Mouse (Mus musculus) midbrain, embryonic 11.5 days (tissue): ENCODE results near the gene Olfr1555-ps1. TPM values are rescaled to one million over a fixed set of nuclear protein-coding genes. Genes with fewer than 3 reads are reported as not detected.
"Not testable (repeated sequence)": the region's sequence is repeated elsewhere in the genome, so short reads cannot be mapped to it uniquely, and the experiment has no call there.

ENCODE experiments used
- ATAC-seq: fragments of 200-750 bp; cut with Nextera tagmentation; 2 replicates; pipeline ENCODE4 v1.8.0; 2017; ENCODE audit warnings: moderate TSS enrichment, moderate library complexity; ENCODE audit not compliant: low FRiP score
- DNase-seq: peaks from one replicate; pipeline ENCODE4 v3.0.0; 2015; ENCODE audit warnings: low spot score; ENCODE audit errors: missing footprints
- H3K27ac ChIP-seq: fragments of 300-500 bp; sonication (generic); 2 replicates; pipeline ENCODE4 v1.5.1; 2014; ENCODE audit warnings: low read depth, low read length
- H3K27me3 ChIP-seq: fragments of 300-500 bp; sonication (generic); 2 replicates; pipeline ENCODE4 v1.6.1; 2014; ENCODE audit warnings: mild to moderate bottlenecking, low read length, moderate library complexity, mixed read lengths; ENCODE audit not compliant: control insufficient read depth, insufficient read depth
- H3K36me3 ChIP-seq: fragments of 300-500 bp; sonication (generic); 2 replicates; pipeline ENCODE4 v1.6.1; 2014; ENCODE audit warnings: mild to moderate bottlenecking, low read length, moderate library complexity, mixed read lengths; ENCODE audit not compliant: control insufficient read depth, insufficient read depth
- H3K4me1 ChIP-seq: fragments of 300-500 bp; sonication (generic); 2 replicates; pipeline ENCODE4 v1.6.1; 2014; ENCODE audit warnings: low read length; ENCODE audit not compliant: control insufficient read depth, insufficient read depth
- H3K4me2 ChIP-seq: fragments of 300-500 bp; sonication (generic); 2 replicates; pipeline ENCODE4 v1.6.1; 2014; ENCODE audit warnings: mild to moderate bottlenecking, moderate library complexity
- H3K4me3 ChIP-seq: fragments of 300-500 bp; sonication (generic); 2 replicates; pipeline ENCODE4 v1.5.1; 2014; ENCODE audit warnings: low read depth, low read length
- H3K9ac ChIP-seq: fragments of 300-500 bp; sonication (generic); 2 replicates; pipeline ENCODE4 v1.6.1; 2014; ENCODE audit warnings: low read length
- H3K9me3 ChIP-seq: fragments of 300-500 bp; sonication (generic); 2 replicates; pipeline ENCODE4 v1.6.1; 2016; ENCODE audit warnings: low read length; ENCODE audit not compliant: control insufficient read depth
- WGBS: fragments of 180-500 bp; shearing (Covaris S2); extraction: QIAGEN DNeasy Blood & Tissue Kit; methylation state at CpG from one replicate; pipeline ENCODE4 v1.1.7; 2014; 5-methylcytosine and 5-hydroxymethylcytosine counted together
- polyA plus RNA-seq: library from polyadenylated mRNA; unstranded; fragments of >200 nt; fragmentation: Nextera tagmentation; extraction: Ambion mirVana; gene quantifications from 2 replicates; pipeline ENCODE4 v1.2.1, GENCODE M21; 2014

Gene Olfr1555-ps1
- polyA plus RNA-seq = not detected in 2 replicates

GRCm38 (mm10) chr19:12170062-12170599 is at the start of gene Olfr1555-ps1:
Olfr1555-ps1 (minus strand) TSS chr19:12170112.
- ATAC-seq, H3K27ac ChIP-seq, H3K9me3 ChIP-seq, H3K27me3 ChIP-seq, H3K4me3 ChIP-seq, H3K4me1 ChIP-seq, H3K9ac ChIP-seq, H3K4me2 ChIP-seq, H3K36me3 ChIP-seq, DNase-seq: not testable (repeated sequence)
- WGBS = 75% methylated on average over 1 of the region's 1 CpGs

GRCm38 (mm10) chr19:12200334-12200733 is 30.4 kb upstream of the Olfr1555-ps1 start, which contains the start of gene Olfr1431:
Olfr1431 (plus strand) TSS chr19:12200634.
- H3K9me3 ChIP-seq = no peaks in the 10 kb centered on the region
- no peaks in the 10 kb centered on the region for H3K4me1 ChIP-seq
- 86% methylated on average over 1 of the region's 1 CpGs for WGBS
- H3K27ac ChIP-seq = no peak within 1 kb of the TSS
- H3K9ac ChIP-seq = no peak within 1 kb of the TSS
- no peaks in the 10 kb centered on the region for H3K36me3 ChIP-seq
- ATAC-seq (no peak), DNase-seq (no peak)
- no peaks in the 10 kb centered on the region for H3K27me3 ChIP-seq
- H3K4me3 ChIP-seq = no peak within 1 kb of the TSS
- H3K4me2 ChIP-seq = no peak within 1 kb of the TSS

GRCm38 (mm10) chr19:12199076-12199475 is 29.2 kb upstream of the Olfr1555-ps1 start:
- not testable (repeated sequence) for H3K4me1 ChIP-seq, H3K9ac ChIP-seq, H3K4me2 ChIP-seq, DNase-seq, H3K36me3 ChIP-seq, H3K9me3 ChIP-seq, ATAC-seq, H3K27ac ChIP-seq, H3K27me3 ChIP-seq, H3K4me3 ChIP-seq
- 73% methylated on average over 4 of the region's 4 CpGs for WGBS

- not testable (repeated sequence) for H3K4me1 ChIP-seq, H3K9ac ChIP-seq, H3K27ac ChIP-seq, DNase-seq, H3K9me3 ChIP-seq, ATAC-seq, H3K27me3 ChIP-seq, H3K4me2 ChIP-seq, H3K36me3 ChIP-seq, H3K4me3 ChIP-seq
- WGBS = 87% methylated on average over 5 of the region's 5 CpGs
Observed at GRCm38 (mm10) chr19:12175431-12175830, 5.5 kb upstream of the Olfr1555-ps1 start.

GRCm38 (mm10) chr19:12145452-12145851 is 24.5 kb downstream of the Olfr1555-ps1 start:
- DNase-seq = no peak
- no peak for ATAC-seq

DNA sequence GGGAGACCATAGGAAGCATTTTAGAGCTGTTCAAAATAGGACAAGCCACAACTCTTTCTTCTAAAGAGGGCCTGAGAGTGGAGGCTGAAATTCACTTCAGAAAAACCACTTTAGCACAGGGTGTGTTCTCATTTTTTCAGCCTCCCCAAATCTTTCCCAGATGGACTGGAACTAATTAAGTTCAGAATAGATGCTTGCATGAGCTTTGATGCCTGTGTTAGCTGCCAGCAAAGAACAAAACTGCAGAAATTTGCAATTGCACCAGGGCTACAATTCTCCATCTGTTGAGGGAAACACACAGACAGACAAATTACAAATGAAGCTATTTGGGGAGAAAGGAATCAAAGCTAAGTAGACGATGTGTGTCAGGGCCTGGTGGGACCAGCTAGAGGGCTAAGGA is 26.6 kb downstream of the Olfr1555-ps1 start:
- H3K9ac ChIP-seq = no peak overlapping the region
- DNase-seq = no peak
- no peaks in the 10 kb centered on the region for H3K36me3 ChIP-seq
- no peak overlapping the region for H3K4me3 ChIP-seq
- ATAC-seq = no peak
- no peaks in the 10 kb centered on the region for H3K9me3 ChIP-seq
- no peak overlapping the region for H3K4me2 ChIP-seq
- no peaks in the 10 kb centered on the region for H3K4me1 ChIP-seq
- WGBS = 74% methylated on average over 1 of the region's 1 CpGs
- H3K27ac ChIP-seq = no peak overlapping the region
- H3K27me3 ChIP-seq = no peaks in the 10 kb centered on the region

More at GRCm38 (mm10) chr19:12145452-12145851, 24.5 kb downstream of the Olfr1555-ps1 start:
- H3K4me2 ChIP-seq = no peak overlapping the region
- no peaks in the 10 kb centered on the region for H3K4me1 ChIP-seq
- no peak overlapping the region for H3K4me3 ChIP-seq
- H3K9ac ChIP-seq = no peak overlapping the region
- no peaks in the 10 kb centered on the region for H3K9me3 ChIP-seq
- H3K36me3 ChIP-seq = no peaks in the 10 kb centered on the region
- H3K27me3 ChIP-seq = no peaks in the 10 kb centered on the region
- 91% methylated on average over 3 of the region's 3 CpGs for WGBS
- H3K27ac ChIP-seq = no peak overlapping the region

- ATAC-seq (peak; percentile 75), DNase-seq (peak; percentile 85)
- H3K27ac ChIP-seq = no peak overlapping the region
- no peak overlapping the region for H3K4me3 ChIP-seq
- WGBS = 38% methylated on average over 2 of the region's 2 CpGs
- H3K36me3 ChIP-seq = no peaks in the 10 kb centered on the region
- no peaks in the 10 kb centered on the region for H3K27me3 ChIP-seq
- no peaks in the 10 kb centered on the region for H3K4me1 ChIP-seq
- H3K4me2 ChIP-seq = no peak overlapping the region
- H3K9ac ChIP-seq = no peak overlapping the region
- H3K9me3 ChIP-seq = no peaks in the 10 kb centered on the region
Observed at GRCm38 (mm10) chr19:12134289-12134688, 35.6 kb downstream of the Olfr1555-ps1 start.

- no peaks in the 10 kb centered on the region for H3K36me3 ChIP-seq
- no peaks in the 10 kb centered on the region for H3K4me1 ChIP-seq
- H3K9ac ChIP-seq = no peak within 1 kb of the TSS
- no peaks in the 10 kb centered on the region for H3K27me3 ChIP-seq
- no peak within 1 kb of the TSS for H3K4me3 ChIP-seq
- no peak within 1 kb of the TSS for H3K27ac ChIP-seq
- H3K9me3 ChIP-seq = no peaks in the 10 kb centered on the region
- no peak for DNase-seq
- ATAC-seq = no peak
- H3K4me2 ChIP-seq = no peak within 1 kb of the TSS
- WGBS = 81% methylated on average over 3 of the region's 3 CpGs
Observed at GRCm38 (mm10) chr19:12123103-12123502, 46.8 kb downstream of the Olfr1555-ps1 start, which contains the start of gene Olfr76. Olfr76 (minus strand) TSS chr19:12123203.

- no peak for ATAC-seq
- Histone ChIP-seq H3K36me3 (no peaks in the 10 kb centered on the region), H3K9ac (no peak overlapping the region), H3K27me3 (no peaks in the 10 kb centered on the region), H3K4me2 (no peak overlapping the region), H3K4me3 (no peak overlapping the region), H3K27ac (no peak overlapping the region), H3K9me3 (no peaks in the 10 kb centered on the region), H3K4me1 (no peaks in the 10 kb centered on the region)
- WGBS = 90% methylated on average over 3 of the region's 3 CpGs
- no peak for DNase-seq
Observed at GRCm38 (mm10) chr19:12116464-12116863, 53.4 kb downstream of the Olfr1555-ps1 start.
